Mouse (Mus musculus): ENCODE results near the gene Ufc1.

Ufc1 gene

GRCm38 (mm10) chr1:171271196-171271595 lies 23.6 kb downstream of the Ufc1 start:
- no peak for DNase-seq (ENCODE audit: low spot score)

GRCm38 (mm10) chr1:171270573-171270900 lies 24.3 kb downstream of the Ufc1 start:
- DNase-seq (ENCODE audit: low spot score) = peak; percentile 79

GRCm38 (mm10) chr1:171269848-171270572 lies 24.8 kb downstream of the Ufc1 start, which contains the start of gene B4galt3:
B4galt3 (plus strand) TSS chr1:171270328.
- peak; percentile 98 for DNase-seq (ENCODE audit: low spot score)

GRCm38 (mm10) chr1:171268341-171268740 lies 26.5 kb downstream of the Ufc1 start:
- DNase-seq (ENCODE audit: low spot score) = no peak

GRCm38 (mm10) chr1:171265971-171266744 lies 28.7 kb downstream of the Ufc1 start:
- DNase-seq (ENCODE audit: low spot score) = no peak

GRCm38 (mm10) chr1:171263666-171264461 lies 31.0 kb downstream of the Ufc1 start:
- no peak for DNase-seq (ENCODE audit: low spot score)

GRCm38 (mm10) chr1:171263185-171263611 lies 31.6 kb downstream of the Ufc1 start:
- DNase-seq (ENCODE audit: low spot score) = no peak

GRCm38 (mm10) chr1:171262594-171263130 lies 32.2 kb downstream of the Ufc1 start:
- peak; percentile 58 for DNase-seq (ENCODE audit: low spot score)

- no peak for DNase-seq (ENCODE audit: low spot score)
These were observed 34.5 kb downstream of the Ufc1 start for GRCm38 (mm10) chr1:171260316-171260715.

GRCm38 (mm10) chr1:171258921-171259320 lies 35.9 kb downstream of the Ufc1 start:
- no peak for DNase-seq (ENCODE audit: low spot score)

- no peak for DNase-seq (ENCODE audit: low spot score)
These were observed 37.0 kb downstream of the Ufc1 start for GRCm38 (mm10) chr1:171257781-171258180.

- DNase-seq (ENCODE audit: low spot score) = peak; percentile 61
These were observed 37.8 kb downstream of the Ufc1 start for GRCm38 (mm10) chr1:171256937-171257548.

GRCm38 (mm10) chr1:171256095-171256818 lies 38.6 kb downstream of the Ufc1 start:
- no peak for DNase-seq (ENCODE audit: low spot score)

GRCm38 (mm10) chr1:171252415-171252814 lies 42.4 kb downstream of the Ufc1 start:
- DNase-seq (ENCODE audit: low spot score) = no peak

- DNase-seq (ENCODE audit: low spot score) = peak; percentile 42
These were observed 43.1 kb downstream of the Ufc1 start for GRCm38 (mm10) chr1:171251594-171252324.

GRCm38 (mm10) chr1:171250680-171251593 lies 43.9 kb downstream of the Ufc1 start, which contains the start of gene Ndufs2:
Ndufs2 (minus strand) TSS chr1:171251388.
- DNase-seq (ENCODE audit: low spot score) = no peak

- peak; percentile 61 for DNase-seq (ENCODE audit: low spot score)
These were observed 44.8 kb downstream of the Ufc1 start, which contains the start of gene Adamts4 for GRCm38 (mm10) chr1:171249913-171250600. Adamts4 (plus strand) TSS chr1:171250421.

Data from urinary bladder, postnatal 14 days (tissue).